Mouse (Mus musculus): ENCODE data around the gene Mageb18.

DNA sequence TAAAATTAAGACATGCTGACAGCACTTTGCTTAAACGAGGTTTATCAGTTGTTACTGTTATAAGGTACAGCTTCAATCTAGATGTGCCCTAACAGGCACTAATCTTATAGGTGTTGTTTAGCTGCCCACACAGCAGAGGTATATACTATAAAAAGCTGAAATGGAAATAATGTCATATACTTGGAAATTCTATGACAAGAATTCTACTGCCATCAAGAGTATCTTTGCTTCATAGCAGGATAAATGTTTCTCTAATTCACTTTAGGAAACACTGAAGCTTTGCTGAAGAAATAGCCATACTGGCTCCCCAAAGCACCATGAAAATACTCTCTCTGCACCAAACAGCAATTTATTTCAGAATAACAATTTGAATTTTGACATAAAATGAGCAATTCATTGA is 265.9 kb downstream of the Mageb18 start:
- no peak for TF ChIP-seq CTCF (IDR thresholded peaks at IDR 0.05; ENCODE audit: control insufficient read depth, insufficient read depth, low read length)
- no peak for TF ChIP-seq POLR2A (IDR thresholded peaks at IDR 0.05; ENCODE audit: borderline replicate concordance, control insufficient read depth, low read depth, low read length)

Measured in bone marrow, adult 2 months (tissue).